Mouse (Mus musculus) lung, postnatal 0 days (tissue): ENCODE measurements around the gene Prrt4. TPM values are rescaled to one million over a fixed set of nuclear protein-coding genes. Genes with fewer than 3 reads are reported as not detected.

Experiments
- ATAC-seq: fragments of 200-750 bp; cut with Nextera tagmentation; 2 replicates; pipeline ENCODE4 v1.8.0; 2017; ENCODE audit warnings: moderate library complexity
- DNase-seq: peaks from one replicate; pipeline ENCODE4 v3.0.0-alpha.2; 2016; ENCODE audit warnings: low spot score
- H3K27ac ChIP-seq: fragments of 300-500 bp; sonication (generic); 2 replicates; pipeline ENCODE4 v1.5.1; 2014; ENCODE audit warnings: antibody characterized with exemption, mild to moderate bottlenecking, low read length, mixed read lengths
- H3K27me3 ChIP-seq: fragments of 300-500 bp; sonication (generic); replicated peaks from 2 replicates; pipeline ENCODE4 v1.6.1; 2014; ENCODE audit warnings: low read length, mixed read lengths; ENCODE audit not compliant: insufficient read depth
- H3K36me3 ChIP-seq: fragments of 300-500 bp; sonication (generic); 2 replicates; pipeline ENCODE4 v1.6.1; 2014; ENCODE audit warnings: low read length, mixed read lengths; ENCODE audit not compliant: insufficient read depth
- H3K4me1 ChIP-seq: fragments of 300-500 bp; sonication (generic); 2 replicates; pipeline ENCODE4 v1.6.1; 2014; ENCODE audit warnings: antibody characterized with exemption, low read depth, low read length, mixed read lengths; ENCODE audit not compliant: insufficient read depth
- H3K4me2 ChIP-seq: fragments of 300-500 bp; sonication (generic); replicated peaks from 2 replicates; pipeline ENCODE4 v1.6.1; 2014; ENCODE audit warnings: low read depth, mild to moderate bottlenecking, low read length, moderate library complexity, mixed read lengths
- H3K4me3 ChIP-seq: fragments of 300-500 bp; sonication (generic); 2 replicates; pipeline ENCODE4 v1.5.1; 2014; ENCODE audit warnings: low read depth, low read length
- H3K9ac ChIP-seq: fragments of 300-500 bp; sonication (generic); replicated peaks from 2 replicates; pipeline ENCODE4 v1.6.1; 2014; ENCODE audit warnings: low read depth, mild to moderate bottlenecking
- H3K9me3 ChIP-seq: fragments of 300-500 bp; sonication (generic); 2 replicates; pipeline ENCODE4 v1.6.1; 2016; ENCODE audit warnings: low read length, mixed read lengths
- CTCF ChIP-seq: IDR thresholded peaks from 2 replicates; pipeline ENCODE4 v1.5.1; 2016; ENCODE audit warnings: antibody characterized with exemption, mild to moderate bottlenecking
- EP300 ChIP-seq: IDR thresholded peaks from 2 replicates; pipeline ENCODE4 v1.6.1; 2016; ENCODE audit warnings: antibody characterized with exemption, mild to moderate bottlenecking, control low read depth
- WGBS: fragments of 180-500 bp; shearing (Covaris S2); extraction: QIAGEN DNeasy Blood & Tissue Kit; methylation state at CpG from one replicate; pipeline ENCODE4 v1.1.7; 2014; 5-methylcytosine and 5-hydroxymethylcytosine counted together
- polyA plus RNA-seq: library from polyadenylated mRNA; unstranded; fragments of >200 nt; fragmentation: Nextera tagmentation; extraction: Ambion mirVana; gene quantifications from 2 replicates; pipeline ENCODE4 v1.2.1, GENCODE M21; 2015

The Prrt4 gene
- polyA plus RNA-seq, 1 experiment from 2014 or later = 2.5 TPM

- H3K4me2 ChIP-seq = no peak overlapping the region
- DNase-seq = no peak
- no peak overlapping the region for H3K27ac ChIP-seq
- H3K4me1 ChIP-seq = peaks cover under 1% of the 10 kb centered on the region; the same call in 1 of the 2 replicates
- TF ChIP-seq CTCF (no peak), EP300 (no peak)
- 0 out of 2 replicates have a peak, but pooled peaks cover 19% of the 10 kb centered on the region for H3K36me3 ChIP-seq
- WGBS = 94% methylated on average over 10 of the region's 10 CpGs
- ATAC-seq = no peak
- no peak overlapping the region for H3K4me3 ChIP-seq
- no peak overlapping the region for H3K9ac ChIP-seq
- H3K27me3 ChIP-seq = no peaks in the 10 kb centered on the region
- H3K9me3 ChIP-seq = no peaks in the 10 kb centered on the region
Observed at GRCm38 (mm10) chr6:29206006-29206405, 26.6 kb upstream of the Prrt4 start.

GRCm38 (mm10) chr6:29204932-29205614 lies 25.7 kb upstream of the Prrt4 start:
- DNase-seq = peak; percentile 86

GRCm38 (mm10) chr6:29203861-29204585 lies 24.6 kb upstream of the Prrt4 start:
- Histone ChIP-seq H3K27ac (no peak overlapping the region), H3K4me3 (no peak overlapping the region), H3K4me2 (no peak overlapping the region), H3K9ac (no peak overlapping the region), H3K27me3 (no peaks in the 10 kb centered on the region), H3K4me1 (no peaks in the 10 kb centered on the region), H3K36me3 (0 out of 2 replicates have a peak, but pooled peaks cover 19% of the 10 kb centered on the region), H3K9me3 (no peaks in the 10 kb centered on the region)
- 75% methylated on average over 6 of the region's 6 CpGs for WGBS
- no peak for DNase-seq
- TF ChIP-seq CTCF = no peak
- TF ChIP-seq EP300 = no peak
- ATAC-seq = no peak

More at GRCm38 (mm10) chr6:29204932-29205614, 25.7 kb upstream of the Prrt4 start:
- WGBS = 55% methylated on average over 15 of the region's 15 CpGs
- Histone ChIP-seq H3K4me2 (no peak overlapping the region), H3K27me3 (no peaks in the 10 kb centered on the region), H3K9ac (no peak overlapping the region), H3K36me3 (0 out of 2 replicates have a peak, but pooled peaks cover 19% of the 10 kb centered on the region), H3K4me3 (no peak overlapping the region), H3K27ac (no peak overlapping the region), H3K4me1 (no peaks in the 10 kb centered on the region), H3K9me3 (no peaks in the 10 kb centered on the region)
- TF ChIP-seq CTCF (peak; percentile 97), EP300 (no peak)
- ATAC-seq = peak; percentile 44

DNA sequence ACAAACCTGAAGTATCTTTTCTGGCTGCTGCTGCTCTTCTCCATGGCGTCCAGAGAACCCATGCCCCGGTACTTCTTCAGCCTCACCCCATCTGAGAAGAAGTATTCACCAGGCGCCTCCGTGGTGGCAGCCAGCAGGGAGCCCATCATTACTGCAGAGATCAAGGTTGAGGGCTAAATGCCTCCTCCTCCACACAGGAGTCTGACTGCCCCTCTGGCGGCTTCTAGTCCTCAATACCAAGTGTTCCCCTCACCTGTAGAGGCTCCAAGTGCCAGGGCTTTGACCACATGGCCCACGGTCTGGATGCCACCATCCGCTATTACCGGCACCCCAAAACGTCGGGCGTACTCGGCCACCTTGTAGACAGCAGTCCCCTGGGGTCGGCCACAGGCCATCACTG lies 23.7 kb upstream of the Prrt4 start:
- no peak overlapping the region for H3K9ac ChIP-seq
- no peaks in the 10 kb centered on the region for H3K27me3 ChIP-seq
- H3K4me2 ChIP-seq = no peak overlapping the region
- H3K36me3 ChIP-seq = 0 out of 2 replicates have a peak, but pooled peaks cover 19% of the 10 kb centered on the region
- H3K4me3 ChIP-seq = no peak overlapping the region
- no peak for DNase-seq
- ATAC-seq = no peak
- TF ChIP-seq CTCF (no peak), EP300 (no peak)
- 95% methylated on average over 13 of the region's 13 CpGs for WGBS
- no peaks in the 10 kb centered on the region for H3K9me3 ChIP-seq
- H3K4me1 ChIP-seq = 0 out of 2 replicates have a peak, but pooled peaks cover 3% of the 10 kb centered on the region
- no peak overlapping the region for H3K27ac ChIP-seq

DNA sequence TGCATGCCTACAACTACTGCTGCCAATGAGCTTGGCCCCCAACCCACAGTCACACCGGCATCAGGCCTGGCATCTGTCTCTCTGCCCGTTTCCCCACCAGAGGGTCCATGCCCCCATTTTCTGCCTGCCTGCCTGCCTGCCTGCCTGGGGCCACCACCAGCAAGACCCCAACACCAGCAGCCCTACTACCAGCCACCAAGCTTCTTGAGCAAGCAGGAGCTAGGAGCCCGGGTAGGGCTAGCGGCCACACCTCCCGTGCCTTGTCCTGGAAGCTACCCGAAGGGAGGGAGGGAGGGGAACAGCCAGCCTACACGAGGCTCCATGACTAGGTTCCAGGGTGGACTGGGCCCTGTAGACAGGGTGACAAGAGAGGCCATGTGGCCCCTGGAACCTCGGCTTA lies 22.6 kb upstream of the Prrt4 start:
- WGBS = 83% methylated on average over 8 of the region's 8 CpGs
- Histone ChIP-seq H3K9ac (no peak overlapping the region), H3K4me1 (0 out of 2 replicates have a peak, but pooled peaks cover 3% of the 10 kb centered on the region), H3K36me3 (0 out of 2 replicates have a peak, but pooled peaks cover 19% of the 10 kb centered on the region), H3K27ac (no peak overlapping the region), H3K4me2 (no peak overlapping the region), H3K4me3 (no peak overlapping the region), H3K27me3 (no peaks in the 10 kb centered on the region), H3K9me3 (no peaks in the 10 kb centered on the region)
- DNase-seq (no peak), ATAC-seq (no peak)
- TF ChIP-seq EP300 (no peak), CTCF (no peak)

- 95% methylated on average over 5 of the region's 5 CpGs for WGBS
- no peak overlapping the region for H3K4me2 ChIP-seq
- no peak for DNase-seq
- ATAC-seq = no peak
- no peak overlapping the region for H3K27ac ChIP-seq
- H3K27me3 ChIP-seq = no peaks in the 10 kb centered on the region
- no peak overlapping the region for H3K4me3 ChIP-seq
- no peak overlapping the region for H3K9ac ChIP-seq
- no peak for TF ChIP-seq EP300
- H3K4me1 ChIP-seq = 0 out of 2 replicates have a peak, but pooled peaks cover 3% of the 10 kb centered on the region
- no peaks in the 10 kb centered on the region for H3K9me3 ChIP-seq
- H3K36me3 ChIP-seq = 0 out of 2 replicates have a peak, but pooled peaks cover 19% of the 10 kb centered on the region
Observed at GRCm38 (mm10) chr6:29201341-29201740, 22.0 kb upstream of the Prrt4 start.
